Mouse (Mus musculus) heart, adult 11 months (tissue): ENCODE measurements around the gene Gm15319.

ENCODE experiments used
- DNase-seq: peaks from one replicate; pipeline ENCODE4 v3.0.0; 2022

Gene Gm15319

GRCm38 (mm10) chr8:20296803-20297702 is 66.0 kb downstream of the Gm15319 start:
- peak; percentile 98 for DNase-seq

DNA sequence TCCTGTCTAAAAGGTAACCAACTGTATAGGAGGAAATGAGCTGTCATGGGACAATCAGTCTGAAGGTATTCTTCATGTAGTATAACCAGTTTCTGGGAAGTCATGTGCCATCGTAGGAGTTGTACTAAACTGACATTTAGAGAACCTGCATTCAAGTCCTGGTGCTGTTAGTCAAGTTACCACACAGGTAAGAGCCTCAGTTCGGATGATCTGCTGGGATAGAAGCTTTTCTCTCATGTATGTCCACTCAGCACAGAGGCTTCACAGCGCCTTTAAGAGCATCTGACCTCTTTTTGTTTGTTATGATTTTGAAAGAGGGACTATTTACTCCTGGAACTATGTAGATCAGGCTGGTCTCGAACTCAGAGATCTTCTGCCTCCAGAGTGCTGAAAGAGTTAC is 67.1 kb downstream of the Gm15319 start:
- DNase-seq = peak; percentile 91

GRCm38 (mm10) chr8:20294826-20295225 is 68.2 kb downstream of the Gm15319 start:
- peak; percentile 95 for DNase-seq

- peak; percentile 86 for DNase-seq
These were observed 69.0 kb downstream of the Gm15319 start for GRCm38 (mm10) chr8:20293966-20294365.

- DNase-seq = peak; percentile 91
These were observed 73.0 kb downstream of the Gm15319 start for GRCm38 (mm10) chr8:20290015-20290414.

GRCm38 (mm10) chr8:20288878-20289277 is 74.1 kb downstream of the Gm15319 start:
- DNase-seq = peak; percentile 82

- peak; percentile 83 for DNase-seq
These were observed 75.3 kb downstream of the Gm15319 start for GRCm38 (mm10) chr8:20287706-20288105.
